Mouse (Mus musculus) embryonic facial prominence, embryonic 10.5 days (tissue): ENCODE data around the gene Tbata. TPM values are rescaled to one million over a fixed set of nuclear protein-coding genes. Genes with fewer than 3 reads are reported as not detected.

Experiments used
- DNase-seq: peaks from one replicate; pipeline ENCODE4 v3.0.0-alpha.2; 2017; ENCODE audit warnings: low spot score
- H3K27ac ChIP-seq: fragments of 300-500 bp; sonication (generic); replicated peaks from 2 replicates; pipeline ENCODE4 v1.5.1; 2016; ENCODE audit warnings: mild to moderate bottlenecking
- H3K27me3 ChIP-seq: fragments of 300-500 bp; sonication (generic); replicated peaks from 2 replicates; pipeline ENCODE4 v1.6.1; 2016; ENCODE audit warnings: low read depth, mild to moderate bottlenecking; ENCODE audit not compliant: poor library complexity, severe bottlenecking
- H3K36me3 ChIP-seq: fragments of 300-500 bp; sonication (generic); replicated peaks from 2 replicates; pipeline ENCODE4 v1.6.1; 2016; ENCODE audit warnings: mild to moderate bottlenecking, moderate library complexity
- H3K4me1 ChIP-seq: fragments of 300-500 bp; sonication (generic); 2 replicates; pipeline ENCODE4 v1.6.1; 2016
- H3K4me3 ChIP-seq: fragments of 300-500 bp; sonication (generic); 2 replicates; pipeline ENCODE4 v1.5.1; 2016; ENCODE audit warnings: mild to moderate bottlenecking, moderate library complexity
- H3K9me3 ChIP-seq: fragments of 300-500 bp; sonication (generic); 2 replicates; pipeline ENCODE4 v1.6.1; 2016; ENCODE audit warnings: mild to moderate bottlenecking
- WGBS: fragments of 180-500 bp; shearing (Covaris S2); methylation state at CpG from one replicate; pipeline ENCODE4 v1.1.7; 2016; 5-methylcytosine and 5-hydroxymethylcytosine counted together
- polyA plus RNA-seq: library from polyadenylated mRNA; unstranded; fragments of >200 nt; fragmentation: Nextera tagmentation; extraction: Ambion mirVana; gene quantifications from 2 replicates; pipeline ENCODE4 v1.2.1, GENCODE M21; 2016

Gene Tbata
- polyA plus RNA-seq, 1 experiment from 2014 or later, result 0.15 TPM

GRCm38 (mm10) chr10:61174711-61175441, 3.1 kb downstream of the Tbata start:
- Histone ChIP-seq H3K36me3 (no peaks in the 10 kb centered on the region), H3K27me3 (peaks cover 38% of the 10 kb centered on the region), H3K9me3 (no peaks in the 10 kb centered on the region), H3K27ac (no peak overlapping the region), H3K4me1 (peaks cover 8% of the 10 kb centered on the region), H3K4me3 (no peak overlapping the region)
- no peak for DNase-seq
- 52% methylated on average over 13 of the region's 13 CpGs for WGBS

GRCm38 (mm10) chr10:61175442-61176204, 3.9 kb downstream of the Tbata start:
- H3K4me1 ChIP-seq, result peaks cover 8% of the 10 kb centered on the region
- peaks cover 41% of the 10 kb centered on the region for H3K27me3 ChIP-seq
- peak overlapping the region; percentile 29 for H3K4me3 ChIP-seq
- 14% methylated on average over 24 of the region's 24 CpGs for WGBS
- no peaks in the 10 kb centered on the region for H3K36me3 ChIP-seq
- no peaks in the 10 kb centered on the region for H3K9me3 ChIP-seq
- DNase-seq, result peak; percentile 68
- H3K27ac ChIP-seq, result no peak overlapping the region

GRCm38 (mm10) chr10:61176221-61176790, 4.6 kb downstream of the Tbata start:
- Histone ChIP-seq H3K4me3 (peak overlapping the region; percentile 29), H3K9me3 (no peaks in the 10 kb centered on the region), H3K27ac (no peak overlapping the region), H3K4me1 (peaks cover 8% of the 10 kb centered on the region), H3K27me3 (peaks cover 41% of the 10 kb centered on the region), H3K36me3 (no peaks in the 10 kb centered on the region)
- WGBS, result 48% methylated on average over 7 of the region's 7 CpGs
- DNase-seq, result no peak

GRCm38 (mm10) chr10:61177751-61178150, 6.0 kb downstream of the Tbata start:
- Histone ChIP-seq H3K4me1 (peaks cover 8% of the 10 kb centered on the region), H3K9me3 (no peaks in the 10 kb centered on the region), H3K27me3 (peaks cover 41% of the 10 kb centered on the region), H3K4me3 (no peak overlapping the region), H3K27ac (no peak overlapping the region), H3K36me3 (no peaks in the 10 kb centered on the region)
- WGBS, result 89% methylated on average over 4 of the region's 4 CpGs
- no peak for DNase-seq

- 92% methylated on average over 8 of the region's 8 CpGs for WGBS
- H3K4me1 ChIP-seq, result peaks cover 8% of the 10 kb centered on the region
- H3K36me3 ChIP-seq, result no peaks in the 10 kb centered on the region
- no peak for DNase-seq
- H3K27ac ChIP-seq, result no peak overlapping the region
- no peaks in the 10 kb centered on the region for H3K9me3 ChIP-seq
- H3K27me3 ChIP-seq, result peaks cover 43% of the 10 kb centered on the region
- H3K4me3 ChIP-seq, result no peak overlapping the region
Observed at GRCm38 (mm10) chr10:61178687-61179086, 6.9 kb downstream of the Tbata start.

GRCm38 (mm10) chr10:61179927-61180326, 8.2 kb downstream of the Tbata start:
- H3K27ac ChIP-seq, result no peak overlapping the region
- DNase-seq, result no peak
- H3K27me3 ChIP-seq, result peaks cover 36% of the 10 kb centered on the region
- peaks cover 13% of the 10 kb centered on the region for H3K4me1 ChIP-seq
- H3K36me3 ChIP-seq, result no peaks in the 10 kb centered on the region
- WGBS, result 79% methylated on average over 6 of the region's 6 CpGs
- no peaks in the 10 kb centered on the region for H3K9me3 ChIP-seq
- H3K4me3 ChIP-seq, result no peak overlapping the region

GRCm38 (mm10) chr10:61187001-61187400, 15.2 kb downstream of the Tbata start:
- 82% methylated on average over 3 of the region's 3 CpGs for WGBS
- Histone ChIP-seq H3K4me1 (peaks cover 33% of the 10 kb centered on the region), H3K4me3 (no peak overlapping the region), H3K36me3 (no peaks in the 10 kb centered on the region), H3K27ac (no peak overlapping the region), H3K9me3 (no peaks in the 10 kb centered on the region), H3K27me3 (0 out of 2 replicates have a peak, but pooled peaks cover 3% of the 10 kb centered on the region)
- no peak for DNase-seq

- Histone ChIP-seq H3K9me3 (no peaks in the 10 kb centered on the region), H3K27me3 (0 out of 2 replicates have a peak, but pooled peaks cover 3% of the 10 kb centered on the region), H3K4me1 (peaks cover 33% of the 10 kb centered on the region), H3K4me3 (no peak overlapping the region), H3K36me3 (no peaks in the 10 kb centered on the region), H3K27ac (no peak overlapping the region)
- DNase-seq, result no peak
- WGBS, result 69% methylated on average over 3 of the region's 3 CpGs
Observed at GRCm38 (mm10) chr10:61188010-61188409, 16.3 kb downstream of the Tbata start.

GRCm38 (mm10) chr10:61194611-61195010, 22.9 kb downstream of the Tbata start:
- Histone ChIP-seq H3K36me3 (no peaks in the 10 kb centered on the region), H3K27ac (no peak overlapping the region), H3K9me3 (no peaks in the 10 kb centered on the region), H3K4me3 (no peak overlapping the region), H3K4me1 (peaks cover under 1% of the 10 kb centered on the region), H3K27me3 (0 out of 2 replicates have a peak, but pooled peaks cover 8% of the 10 kb centered on the region)
- 85% methylated on average over 9 of the region's 9 CpGs for WGBS
- no peak for DNase-seq

- Histone ChIP-seq H3K9me3 (no peaks in the 10 kb centered on the region), H3K36me3 (no peaks in the 10 kb centered on the region), H3K4me3 (no peak overlapping the region), H3K27ac (no peak overlapping the region), H3K27me3 (0 out of 2 replicates have a peak, but pooled peaks cover 8% of the 10 kb centered on the region), H3K4me1 (peaks cover 6% of the 10 kb centered on the region)
- WGBS, result 89% methylated on average over 8 of the region's 8 CpGs
- no peak for DNase-seq
Observed at GRCm38 (mm10) chr10:61195216-61195615, 23.5 kb downstream of the Tbata start.

- Histone ChIP-seq H3K27me3 (0 out of 2 replicates have a peak, but pooled peaks cover 8% of the 10 kb centered on the region), H3K36me3 (no peaks in the 10 kb centered on the region), H3K27ac (no peak overlapping the region), H3K4me3 (no peak overlapping the region), H3K9me3 (no peaks in the 10 kb centered on the region), H3K4me1 (peaks cover 12% of the 10 kb centered on the region)
- DNase-seq, result no peak
- 90% methylated on average over 5 of the region's 5 CpGs for WGBS
Observed at GRCm38 (mm10) chr10:61195718-61196291, 24.1 kb downstream of the Tbata start.

- WGBS, result 24% methylated on average over 11 of the region's 11 CpGs
- DNase-seq, result peak; percentile 86
- no peak overlapping the region for H3K4me3 ChIP-seq
- H3K27me3 ChIP-seq, result 0 out of 2 replicates have a peak, but pooled peaks cover 8% of the 10 kb centered on the region
- peaks cover 25% of the 10 kb centered on the region for H3K4me1 ChIP-seq
- no peaks in the 10 kb centered on the region for H3K9me3 ChIP-seq
- no peaks in the 10 kb centered on the region for H3K36me3 ChIP-seq
- H3K27ac ChIP-seq, result no peak overlapping the region
Observed at GRCm38 (mm10) chr10:61199566-61200213, 27.9 kb downstream of the Tbata start.
